Comparison of ENCODE assay signal across 32 mouse cellular contexts in the genomic region with DNA sequence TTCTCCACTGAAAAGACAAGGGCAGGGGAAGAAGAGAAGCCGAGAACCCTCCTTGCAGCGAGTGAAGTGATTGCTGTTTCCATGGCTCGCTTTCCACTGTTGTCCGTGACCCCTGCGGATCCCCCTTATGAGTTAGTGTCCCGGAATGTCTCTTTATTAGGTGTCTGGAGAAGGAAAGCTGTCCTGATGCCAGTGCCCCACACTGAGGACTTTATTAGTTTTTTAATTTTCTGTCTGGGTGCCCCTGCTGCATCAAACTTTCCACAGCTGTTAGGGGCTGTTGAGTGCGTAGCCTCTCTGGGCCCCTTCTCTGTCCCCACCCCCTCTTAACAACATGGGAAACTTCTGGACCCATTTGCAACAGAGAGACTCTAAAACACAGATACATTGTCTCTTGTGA.
DNase-seq lines count a peak whose midpoint lies in the region; ATAC-seq and TF ChIP-seq lines count a peak whose summit lies in the region.
"Had no signal": no experiment of that assay in that cellular context is flagged by ENCODE, and none has a peak within 500 bp of the region (broad histone marks: within the 10 kb centered on the region; RNA-seq: fewer than 3 reads in every experiment).

No protein-coding gene starts in this region.

- TF ChIP-seq EP300 in lung, postnatal 0 days (IDR thresholded peaks at IDR 0.05), result no peak

- no peaks in the 10 kb centered on the region for H3K36me3 ChIP-seq in forebrain, embryonic 11.5 days (ENCODE audit: control insufficient read depth, insufficient read depth, low read length)
- H3K36me3 ChIP-seq in forebrain, embryonic 16.5 days (ENCODE audit: control insufficient read depth, insufficient read depth), result no peaks in the 10 kb centered on the region
- H3K36me3 ChIP-seq in lung, postnatal 0 days (ENCODE audit: insufficient read depth, low read length), result no peaks in the 10 kb centered on the region
- H3K36me3 ChIP-seq in limb, embryonic 13.5 days, result no peaks in the 10 kb centered on the region
- H3K36me3 ChIP-seq: hindbrain, embryonic 13.5 days; liver, embryonic 12.5 days; neural tube, embryonic 12.5 days had no signal

- peaks cover 4% of the 10 kb centered on the region; the same call in 1 of the 2 replicates for H3K9me3 ChIP-seq in forebrain, embryonic 11.5 days (ENCODE audit: control insufficient read depth, low read length)
- peaks cover 4% of the 10 kb centered on the region; the same call in 1 of the 2 replicates for H3K9me3 ChIP-seq in forebrain, embryonic 16.5 days (ENCODE audit: control insufficient read depth, low read length)
- no peaks in the 10 kb centered on the region for H3K9me3 ChIP-seq in lung, postnatal 0 days (ENCODE audit: low read length)
- peaks cover 7% of the 10 kb centered on the region; the same call in 1 of the 2 replicates for H3K9me3 ChIP-seq in limb, embryonic 13.5 days
- H3K9me3 ChIP-seq: forebrain, embryonic 13.5 days; hindbrain, embryonic 13.5 days; liver, embryonic 12.5 days; neural tube, embryonic 12.5 days had no signal

- ATAC-seq in forebrain, embryonic 11.5 days (replicated peaks; ENCODE audit: low FRiP score), result no peak
- no peak for ATAC-seq in forebrain, embryonic 16.5 days
- peak; percentile 32; the same call in 1 of the 2 replicates for ATAC-seq in lung, postnatal 0 days
- peak; percentile 48; the same call in 1 of the 2 replicates for ATAC-seq in limb, embryonic 13.5 days (ENCODE audit: low FRiP score, low read depth)
- ATAC-seq: activated CD4-positive, CD25-positive, alpha-beta regulatory T cell, adult 4 months; forebrain, embryonic 13.5 days; intestine, embryonic 16.5 days; liver, embryonic 12.5 days; liver, postnatal 0 days had no signal

- TF ChIP-seq CTCF in lung, postnatal 0 days (IDR thresholded peaks at IDR 0.05), result no peak

- no peak overlapping the region for H3K27ac ChIP-seq in forebrain, embryonic 11.5 days (ENCODE audit: low read depth, low read length)
- H3K27ac ChIP-seq in forebrain, embryonic 16.5 days (ENCODE audit: low read length), result no peak overlapping the region
- no peak overlapping the region for H3K27ac ChIP-seq in lung, postnatal 0 days (ENCODE audit: low read length)
- 0 out of 2 replicates have a peak overlapping the region, but pooled peaks have one; percentile 48 for H3K27ac ChIP-seq in limb, embryonic 13.5 days
- H3K27ac ChIP-seq: forebrain, embryonic 13.5 days; hindbrain, embryonic 13.5 days; kidney, postnatal 0 days; liver, embryonic 12.5 days; neural tube, embryonic 12.5 days; stomach, postnatal 0 days had no signal

- peaks cover 6% of the 10 kb centered on the region; the same call in 1 of the 2 replicates for H3K4me1 ChIP-seq in forebrain, embryonic 11.5 days (replicated peaks; ENCODE audit: control insufficient read depth, insufficient read depth, low read length)
- H3K4me1 ChIP-seq in forebrain, embryonic 16.5 days (replicated peaks; ENCODE audit: control insufficient read depth, insufficient read depth, low read length), result no peaks in the 10 kb centered on the region
- H3K4me1 ChIP-seq in lung, postnatal 0 days (ENCODE audit: insufficient read depth, low read depth, low read length), result peaks cover 10% of the 10 kb centered on the region; the same call in 1 of the 2 replicates
- peaks cover 71% of the 10 kb centered on the region for H3K4me1 ChIP-seq in limb, embryonic 13.5 days
- H3K4me1 ChIP-seq: liver, embryonic 12.5 days had no signal

- no peak overlapping the region for H3K4me3 ChIP-seq in forebrain, embryonic 11.5 days (ENCODE audit: low read depth, low read length)
- no peak overlapping the region for H3K4me3 ChIP-seq in forebrain, embryonic 16.5 days (replicated peaks; ENCODE audit: low read length)
- H3K4me3 ChIP-seq in lung, postnatal 0 days (ENCODE audit: low read depth, low read length), result no peak overlapping the region
- no peak overlapping the region for H3K4me3 ChIP-seq in limb, embryonic 13.5 days
- H3K4me3 ChIP-seq: erythroblast, embryonic 14.5 days; forebrain, embryonic 13.5 days; hindbrain, embryonic 13.5 days; liver, embryonic 12.5 days; myocyte; neural tube, embryonic 12.5 days had no signal

- H3K4me2 ChIP-seq in forebrain, embryonic 11.5 days (ENCODE audit: low read depth, low read length, severe bottlenecking), result no peak overlapping the region
- H3K4me2 ChIP-seq in forebrain, embryonic 16.5 days (ENCODE audit: low read length), result no peak overlapping the region
- no peak overlapping the region for H3K4me2 ChIP-seq in lung, postnatal 0 days (replicated peaks; ENCODE audit: low read depth, low read length)
- peak overlapping the region; percentile 15 for H3K4me2 ChIP-seq in limb, embryonic 13.5 days (replicated peaks)
- H3K4me2 ChIP-seq: forebrain, embryonic 13.5 days; hindbrain, embryonic 13.5 days; liver, embryonic 12.5 days; midbrain, embryonic 11.5 days; neural tube, embryonic 12.5 days had no signal

- H3K9ac ChIP-seq in forebrain, embryonic 11.5 days (ENCODE audit: low read length), result no peak overlapping the region
- H3K9ac ChIP-seq in forebrain, embryonic 16.5 days (replicated peaks; ENCODE audit: low read depth, low read length), result no peak overlapping the region
- no peak overlapping the region for H3K9ac ChIP-seq in lung, postnatal 0 days (replicated peaks; ENCODE audit: low read depth)
- H3K9ac ChIP-seq in limb, embryonic 13.5 days, result no peak overlapping the region
- H3K9ac ChIP-seq: forebrain, embryonic 13.5 days; hindbrain, embryonic 13.5 days; liver, embryonic 12.5 days; liver, postnatal 0 days; neural tube, embryonic 12.5 days had no signal

- WGBS in forebrain, embryonic 11.5 days, result 59% methylated on average over 7 of the region's 7 CpGs
- WGBS in forebrain, embryonic 16.5 days, result 65% methylated on average over 7 of the region's 7 CpGs
- 63% methylated on average over 7 of the region's 7 CpGs for WGBS in lung, postnatal 0 days
- 28% methylated on average over 7 of the region's 7 CpGs for WGBS in limb, embryonic 13.5 days

- H3K27me3 ChIP-seq in forebrain, embryonic 11.5 days (ENCODE audit: control insufficient read depth, insufficient read depth, low read length), result no peaks in the 10 kb centered on the region
- no peaks in the 10 kb centered on the region for H3K27me3 ChIP-seq in forebrain, embryonic 16.5 days (replicated peaks; ENCODE audit: control insufficient read depth, insufficient read depth, low read length)
- no peaks in the 10 kb centered on the region for H3K27me3 ChIP-seq in lung, postnatal 0 days (replicated peaks; ENCODE audit: insufficient read depth, low read length)
- H3K27me3 ChIP-seq in limb, embryonic 13.5 days, result no peaks in the 10 kb centered on the region
- H3K27me3 ChIP-seq: forebrain, embryonic 13.5 days had no signal

- peak; percentile 52 for DNase-seq in forebrain, embryonic 11.5 days (ENCODE audit: low spot score)
- DNase-seq in lung, postnatal 0 days (ENCODE audit: low spot score), result peak; percentile 56
- DNase-seq in lung, postnatal 25 days (ENCODE audit: low spot score), result no peak
- DNase-seq in R1 (ENCODE audit: low read depth, low spot score), result peak; percentile 14
- no peak for DNase-seq in embryo, embryonic 10.5 days (ENCODE audit: low spot score)
- DNase-seq in frontal cortex, postnatal 10 days (ENCODE audit: low spot score in 2 of 2), result no peak
- DNase-seq: adrenal gland, adult 2 months; cerebellum, adult 2 months; cerebellum, postnatal 14 days; gastrocnemius, postnatal 10 days; heart, postnatal 4 days; kidney, adult 8-10 months; kidney, postnatal 4 days; left cerebral cortex, postnatal 4 days; liver, postnatal 0 days; right cerebral cortex, adult 18-20 months; spleen, adult 18-20 months; thymus, adult 18-20 months; thymus, postnatal 36 days had no signal

Comparison
In these comparisons a context has a peak if more than half of its experiments do, and no peak if none do; other contexts are left out.
1. DNase-seq: peak in forebrain, embryonic 11.5 days (single experiment), lung, postnatal 0 days (single experiment) and R1 (single experiment); none in lung, postnatal 25 days (single experiment), embryo, embryonic 10.5 days (single experiment) and frontal cortex, postnatal 10 days (0 of 2).
2. ATAC-seq: peak in lung, postnatal 0 days (single experiment) and limb, embryonic 13.5 days (single experiment); none in forebrain, embryonic 11.5 days (single experiment) and forebrain, embryonic 16.5 days (single experiment).